Mouse (Mus musculus) lung, embryonic 16.5 days (tissue): ENCODE data around the gene Syn2. TPM values are rescaled to one million over a fixed set of nuclear protein-coding genes. Genes with fewer than 3 reads are reported as not detected.
"Not testable (repeated sequence)": the region's sequence is repeated elsewhere in the genome, so short reads cannot be mapped to it uniquely, and the experiment has no call there.

Source experiments
- ATAC-seq: fragments of 200-750 bp; cut with Nextera tagmentation; 2 replicates; pipeline ENCODE4 v1.8.0; 2017; ENCODE audit warnings: low read depth, mild to moderate bottlenecking, moderate library complexity
- H3K27ac ChIP-seq: fragments of 300-500 bp; sonication (generic); 2 replicates; pipeline ENCODE4 v1.5.1; 2014; ENCODE audit warnings: mild to moderate bottlenecking, control low read depth, low read length
- H3K27me3 ChIP-seq: fragments of 300-500 bp; sonication (generic); 2 replicates; pipeline ENCODE4 v1.6.1; 2014; ENCODE audit warnings: low read depth, low read length, mixed read lengths; ENCODE audit not compliant: control insufficient read depth, insufficient read depth
- H3K36me3 ChIP-seq: fragments of 300-500 bp; sonication (generic); 2 replicates; pipeline ENCODE4 v1.6.1; 2014; ENCODE audit warnings: low read length; ENCODE audit not compliant: control insufficient read depth, insufficient read depth
- H3K4me1 ChIP-seq: fragments of 300-500 bp; sonication (generic); replicated peaks from 2 replicates; pipeline ENCODE4 v1.6.1; 2014; ENCODE audit warnings: low read length, mixed read lengths; ENCODE audit not compliant: control insufficient read depth, insufficient read depth
- H3K4me2 ChIP-seq: fragments of 300-500 bp; sonication (generic); 2 replicates; pipeline ENCODE4 v1.6.1; 2014; ENCODE audit warnings: low read depth, low read length, control low read depth
- H3K4me3 ChIP-seq: fragments of 300-500 bp; sonication (generic); 2 replicates; pipeline ENCODE4 v1.5.1; 2014; ENCODE audit warnings: mild to moderate bottlenecking, low read length, control low read depth
- H3K9ac ChIP-seq: fragments of 300-500 bp; sonication (generic); 2 replicates; pipeline ENCODE4 v1.6.1; 2014; ENCODE audit warnings: low read length, control low read depth
- H3K9me3 ChIP-seq: fragments of 300-500 bp; sonication (generic); 2 replicates; pipeline ENCODE4 v1.6.1; 2016; ENCODE audit warnings: low read length; ENCODE audit not compliant: control insufficient read depth
- WGBS: fragments of 180-500 bp; shearing (Covaris S2); extraction: QIAGEN DNeasy Blood & Tissue Kit; methylation state at CpG from one replicate; pipeline ENCODE4 v1.1.7; 2014; 5-methylcytosine and 5-hydroxymethylcytosine counted together
- polyA plus RNA-seq: library from polyadenylated mRNA; unstranded; fragments of >200 nt; fragmentation: Nextera tagmentation; extraction: Ambion mirVana; gene quantifications from 2 replicates; pipeline ENCODE4 v1.2.1, GENCODE M21; 2015

Syn2 gene
- polyA plus RNA-seq, 1 experiment from 2014 or later, result 1.7 TPM

DNA sequence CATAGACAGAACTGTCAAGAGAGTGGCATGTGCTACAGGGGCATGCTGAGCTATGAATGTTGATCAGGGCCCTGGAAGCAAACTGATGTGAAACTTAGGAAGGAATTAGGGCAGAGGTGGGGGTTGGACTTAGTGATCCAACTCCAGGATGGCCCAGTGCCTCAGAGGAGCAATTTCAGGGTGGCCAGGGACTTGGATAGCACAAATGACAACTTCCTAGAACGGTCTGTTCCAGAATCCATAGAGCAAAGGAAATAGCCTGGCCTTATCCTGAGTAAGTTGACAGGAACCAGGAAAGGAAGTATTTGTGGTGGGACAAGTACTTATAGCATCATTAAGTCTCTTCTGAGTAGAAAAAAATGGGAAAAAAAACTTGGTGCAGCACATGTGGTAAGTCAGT is 97.9 kb downstream of the Syn2 start:
- Histone ChIP-seq H3K4me2 (no peak overlapping the region), H3K27me3 (no peaks in the 10 kb centered on the region), H3K27ac (no peak overlapping the region), H3K36me3 (no peaks in the 10 kb centered on the region), H3K9ac (no peak overlapping the region), H3K4me1 (peaks cover 4% of the 10 kb centered on the region; the same call in 1 of the 2 replicates), H3K9me3 (no peaks in the 10 kb centered on the region), H3K4me3 (no peak overlapping the region)
- ATAC-seq, result no peak
- 50% methylated on average over 1 of the region's 1 CpGs for WGBS

DNA sequence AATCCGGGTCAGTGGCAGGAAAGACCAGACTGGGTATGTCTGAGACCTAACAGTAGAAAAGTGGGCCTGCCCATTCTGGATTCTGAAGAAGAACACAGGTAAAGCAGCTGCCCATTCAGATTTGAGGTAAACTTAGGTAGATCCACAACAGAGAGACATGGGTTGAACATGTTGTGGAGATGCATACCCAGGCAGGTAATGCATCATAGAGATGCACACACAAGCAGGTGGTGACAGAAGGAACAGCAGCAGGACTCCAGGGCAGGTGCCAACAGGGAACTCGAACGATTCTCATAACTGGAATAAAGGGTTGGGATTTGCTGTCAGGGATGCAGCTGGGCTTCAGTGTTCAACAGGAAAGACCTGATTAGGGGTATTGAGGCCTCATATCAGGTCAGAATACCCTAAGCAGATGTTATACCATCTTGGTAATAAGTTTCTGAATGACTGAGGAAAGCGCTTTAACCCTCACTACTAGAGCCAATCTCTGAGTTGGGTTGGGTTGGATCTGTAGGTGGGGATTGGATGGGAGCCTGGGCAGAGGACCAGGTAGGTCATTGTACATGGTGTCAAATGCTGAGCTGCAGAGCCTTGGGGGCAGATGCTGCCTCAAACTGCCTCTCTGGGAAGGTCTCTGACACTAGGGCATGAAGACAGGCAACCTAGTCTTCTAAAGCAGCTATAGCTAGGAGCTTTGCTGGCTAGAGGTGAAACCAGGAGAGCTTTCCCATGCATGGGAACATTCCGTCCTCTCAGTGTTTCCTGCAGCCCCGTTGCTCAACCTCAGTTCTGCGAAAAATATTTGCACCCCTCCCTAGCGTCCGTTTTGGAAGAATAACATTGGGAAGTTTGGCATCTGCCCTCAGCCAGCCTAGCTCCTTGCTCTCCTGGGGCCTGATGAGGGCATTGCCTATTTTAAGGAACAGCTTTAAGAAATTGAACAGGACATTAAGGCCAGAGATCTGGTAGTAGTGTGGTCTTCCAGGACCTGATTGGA is 103.6 kb downstream of the Syn2 start:
- no peaks in the 10 kb centered on the region for H3K36me3 ChIP-seq
- WGBS, result 78% methylated on average over 9 of the region's 9 CpGs
- no peak for ATAC-seq

DNA sequence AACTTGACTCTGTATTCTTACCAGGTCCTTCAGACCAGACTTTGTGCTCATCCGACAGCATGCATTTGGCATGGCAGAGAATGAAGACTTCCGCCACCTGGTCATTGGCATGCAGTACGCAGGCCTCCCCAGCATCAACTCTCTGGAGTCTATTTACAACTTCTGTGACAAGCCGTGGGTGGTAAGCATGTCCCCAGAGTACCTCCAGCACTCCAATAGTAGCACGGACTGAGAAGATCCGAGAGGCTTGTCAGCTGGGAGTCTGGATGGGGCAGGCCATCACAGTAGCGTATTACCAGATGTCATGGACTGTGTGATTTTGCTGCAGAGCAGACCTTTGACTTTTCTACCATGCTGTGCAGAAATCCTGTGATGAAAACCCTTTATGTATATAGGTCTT is 104.6 kb downstream of the Syn2 start:
- Histone ChIP-seq H3K9me3 (no peaks in the 10 kb centered on the region), H3K4me2 (no peak overlapping the region), H3K36me3 (no peaks in the 10 kb centered on the region), H3K27ac (no peak overlapping the region), H3K9ac (no peak overlapping the region), H3K4me1 (peaks cover 4% of the 10 kb centered on the region; the same call in 1 of the 2 replicates), H3K27me3 (no peaks in the 10 kb centered on the region), H3K4me3 (no peak overlapping the region)
- ATAC-seq, result no peak
- 83% methylated on average over 7 of the region's 7 CpGs for WGBS

More for the DNA sequence above, 103.6 kb downstream of the Syn2 start:
- Histone ChIP-seq H3K27ac (no peak overlapping the region), H3K9me3 (no peaks in the 10 kb centered on the region), H3K27me3 (no peaks in the 10 kb centered on the region), H3K4me2 (no peak overlapping the region), H3K9ac (no peak overlapping the region), H3K4me3 (no peak overlapping the region), H3K4me1 (peaks cover 4% of the 10 kb centered on the region; the same call in 1 of the 2 replicates)

DNA sequence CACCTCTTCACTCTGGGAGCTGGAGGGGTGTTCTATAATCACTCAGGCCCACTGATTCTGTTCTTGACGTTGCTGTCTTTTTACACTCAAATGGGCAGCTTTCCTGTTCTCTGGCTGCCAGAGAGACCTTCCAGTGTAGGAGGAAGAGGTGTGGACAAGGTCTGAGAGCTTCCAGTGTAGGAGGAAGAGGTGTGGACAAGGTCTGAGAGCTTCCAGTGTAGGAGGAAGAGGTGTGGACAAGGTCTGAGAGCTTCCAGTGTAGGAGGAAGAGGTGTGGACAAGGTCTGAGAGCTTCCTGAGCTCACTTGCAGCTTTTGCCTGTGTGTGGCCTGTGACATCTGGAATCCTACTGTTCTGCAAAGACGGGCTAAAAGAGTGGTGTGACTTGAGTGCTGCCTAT is 105.7 kb downstream of the Syn2 start:
- H3K27me3 ChIP-seq, H3K27ac ChIP-seq, H3K9ac ChIP-seq, ATAC-seq, H3K4me2 ChIP-seq, H3K4me3 ChIP-seq, H3K36me3 ChIP-seq, H3K9me3 ChIP-seq, H3K4me1 ChIP-seq: not testable (repeated sequence)
- WGBS, result 29% methylated on average over 2 of the region's 2 CpGs

DNA sequence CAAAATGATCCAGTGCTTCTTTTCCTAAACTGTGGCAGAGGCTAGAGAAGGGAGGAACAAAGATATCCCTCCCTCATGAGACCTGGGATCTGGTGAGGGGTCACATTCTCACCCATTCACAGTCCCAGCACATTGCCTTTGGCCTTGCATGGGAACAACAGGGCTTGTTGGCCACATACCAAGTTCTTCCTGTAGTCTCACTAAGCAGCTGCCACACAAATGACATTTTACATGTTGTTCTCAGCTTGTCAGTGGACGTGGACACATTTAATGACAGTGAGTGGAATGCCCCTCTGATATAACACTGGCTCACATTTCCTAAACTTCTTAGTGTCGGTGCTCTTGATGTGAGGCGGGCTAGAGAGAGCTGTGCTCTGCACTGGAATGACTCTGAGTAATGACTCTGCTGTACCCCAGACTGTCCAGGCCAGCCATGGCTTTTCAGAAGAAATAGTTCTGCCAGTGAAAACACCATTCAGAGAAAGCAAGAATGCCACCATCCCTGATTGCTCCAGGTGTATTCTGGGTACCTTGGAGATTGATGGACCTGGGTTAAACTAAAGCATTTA is 106.5 kb downstream of the Syn2 start:
- peak; percentile 72 for ATAC-seq
- Histone ChIP-seq H3K9me3 (no peaks in the 10 kb centered on the region), H3K27ac (no peak overlapping the region), H3K27me3 (no peaks in the 10 kb centered on the region), H3K4me3 (no peak overlapping the region), H3K9ac (no peak overlapping the region), H3K4me2 (no peak overlapping the region), H3K36me3 (no peaks in the 10 kb centered on the region), H3K4me1 (peaks cover 4% of the 10 kb centered on the region; the same call in 1 of the 2 replicates)
- WGBS, result 46% methylated on average over 3 of the region's 3 CpGs

DNA sequence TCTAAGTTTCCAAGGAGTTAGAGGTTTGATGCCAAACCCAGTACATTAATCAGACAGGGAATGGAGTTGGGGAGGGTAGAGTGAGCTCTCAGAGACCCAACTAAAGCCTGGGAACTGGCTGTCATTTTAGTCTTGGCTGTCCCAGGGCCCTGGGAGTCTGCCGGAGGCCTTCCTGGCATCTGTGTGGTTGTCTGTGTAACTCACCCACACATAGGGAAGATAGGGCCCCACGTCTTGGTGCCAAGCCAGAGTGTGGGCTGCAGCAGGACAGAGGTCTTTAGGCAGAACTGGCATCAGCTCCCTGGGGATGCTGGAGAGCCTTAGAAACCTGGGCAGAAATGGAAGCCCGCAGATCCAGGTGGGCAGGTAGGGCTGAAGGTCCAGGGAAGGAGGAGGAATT is 107.2 kb downstream of the Syn2 start:
- Histone ChIP-seq H3K4me3 (no peak overlapping the region), H3K36me3 (no peaks in the 10 kb centered on the region), H3K27me3 (no peaks in the 10 kb centered on the region), H3K9ac (no peak overlapping the region), H3K27ac (no peak overlapping the region), H3K4me1 (peaks cover 4% of the 10 kb centered on the region; the same call in 1 of the 2 replicates), H3K9me3 (no peaks in the 10 kb centered on the region), H3K4me2 (no peak overlapping the region)
- ATAC-seq, result no peak
- WGBS, result 75% methylated on average over 3 of the region's 3 CpGs

DNA sequence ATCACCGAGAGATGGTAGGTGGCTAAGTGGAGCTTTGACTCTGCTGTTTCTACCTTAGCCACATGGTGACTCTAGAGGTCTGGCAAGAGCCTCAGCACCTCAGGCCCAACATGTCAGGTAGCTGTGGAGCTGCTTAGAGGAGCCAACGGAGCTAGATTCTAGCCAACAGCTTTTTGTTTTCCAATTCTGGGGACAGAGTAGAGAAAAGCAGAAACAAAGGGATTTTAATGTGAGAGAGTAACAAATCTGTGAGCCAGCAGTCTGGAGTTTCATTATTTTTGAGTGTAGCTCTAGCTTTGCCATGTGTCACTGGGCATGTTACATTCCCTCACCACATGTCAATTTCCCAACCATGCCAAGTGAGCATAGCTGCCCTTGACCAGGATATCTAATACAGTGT is 109.5 kb downstream of the Syn2 start:
- H3K27ac ChIP-seq, result no peak overlapping the region
- no peak overlapping the region for H3K9ac ChIP-seq
- H3K9me3 ChIP-seq, result no peaks in the 10 kb centered on the region
- no peaks in the 10 kb centered on the region for H3K36me3 ChIP-seq
- H3K27me3 ChIP-seq, result no peaks in the 10 kb centered on the region
- WGBS, result 69% methylated on average over 2 of the region's 2 CpGs
- H3K4me1 ChIP-seq, result peaks cover 4% of the 10 kb centered on the region; the same call in 1 of the 2 replicates
- H3K4me3 ChIP-seq, result no peak overlapping the region
- no peak overlapping the region for H3K4me2 ChIP-seq
- ATAC-seq, result no peak

DNA sequence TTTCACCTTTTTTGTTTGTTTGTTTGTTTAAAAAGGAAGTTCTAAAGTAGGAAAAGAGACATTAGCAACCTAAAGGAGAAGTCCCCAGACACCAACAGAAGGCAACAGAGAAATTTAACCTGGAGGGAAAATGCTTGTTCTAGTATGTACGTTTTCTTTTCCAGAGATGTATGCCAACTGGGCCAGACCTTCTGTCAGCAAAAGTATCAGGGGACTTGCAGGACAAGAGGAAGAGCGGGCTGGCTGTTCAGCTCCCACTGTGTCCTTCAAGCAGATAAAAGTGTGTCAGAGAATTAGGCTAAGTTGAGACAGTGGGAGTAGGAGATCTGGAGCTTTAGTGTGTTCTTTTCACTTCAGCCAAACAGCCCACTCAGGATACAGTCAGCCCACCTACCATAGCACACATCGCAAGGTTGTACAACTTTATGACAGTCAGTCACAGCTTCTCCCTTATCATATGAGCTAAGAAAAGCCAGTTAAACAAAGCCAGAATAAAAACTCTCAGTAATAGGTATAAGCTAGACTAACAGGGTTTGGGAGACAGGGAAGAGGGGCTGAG is 110.9 kb downstream of the Syn2 start:
- Histone ChIP-seq H3K9ac (no peak overlapping the region), H3K36me3 (no peaks in the 10 kb centered on the region), H3K9me3 (no peaks in the 10 kb centered on the region), H3K27me3 (no peaks in the 10 kb centered on the region), H3K4me3 (no peak overlapping the region), H3K27ac (no peak overlapping the region), H3K4me1 (peaks cover 4% of the 10 kb centered on the region; the same call in 1 of the 2 replicates), H3K4me2 (no peak overlapping the region)
- no peak for ATAC-seq
- WGBS, result 73% methylated on average over 3 of the region's 3 CpGs

DNA sequence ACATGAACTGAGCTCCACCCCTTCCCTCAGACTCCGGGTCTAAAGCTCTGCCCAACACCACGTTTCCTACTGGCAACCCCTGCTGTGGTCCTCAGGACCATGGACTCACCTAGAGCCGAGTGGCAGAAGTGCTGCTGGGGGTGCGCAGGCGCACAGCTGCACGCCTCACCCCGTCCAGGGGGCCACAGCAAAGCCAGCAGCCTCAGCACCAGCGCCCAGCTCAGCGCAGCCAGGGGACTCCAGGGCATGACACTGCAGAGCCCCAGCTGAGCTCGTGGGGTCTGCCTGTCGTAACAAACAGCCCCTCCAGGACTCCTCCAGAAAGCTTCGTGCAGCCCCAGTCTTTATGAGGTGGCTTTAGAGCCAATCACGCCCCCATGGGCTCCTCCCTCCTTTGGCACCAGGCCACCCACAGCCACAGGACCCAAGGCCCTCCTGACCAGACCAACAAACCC is 116.9 kb downstream of the Syn2 start:
- Histone ChIP-seq H3K9ac (peak overlapping the region; percentile 24), H3K9me3 (no peaks in the 10 kb centered on the region), H3K4me2 (peak overlapping the region; percentile 52), H3K4me3 (peak overlapping the region; percentile 27), H3K27ac (no peak overlapping the region), H3K27me3 (no peaks in the 10 kb centered on the region), H3K4me1 (peaks cover 6% of the 10 kb centered on the region), H3K36me3 (no peaks in the 10 kb centered on the region)
- ATAC-seq, result peak; percentile 69
- 4% methylated on average over 13 of the region's 13 CpGs for WGBS
